Mouse (Mus musculus) forebrain, embryonic 14.5 days (tissue): ENCODE measurements at regions not wholly inside any gene's neighbourhood (a gene's known extent, or its start where the extent isn't known, plus 50 kb on each side); places are given as distances from the start of the nearest gene placed in this dataset.

Experiments used
- ATAC-seq: fragments of 200-750 bp; cut with Nextera tagmentation; 2 replicates; pipeline ENCODE4 v1.8.0; 2017; ENCODE audit warnings: mild to moderate bottlenecking, moderate library complexity
- DNase-seq: peaks from one replicate; pipeline ENCODE4 v3.0.0-alpha.2; 2015; ENCODE audit warnings: low spot score
- H3K27ac ChIP-seq: fragments of 300-500 bp; sonication (generic); 2 replicates; pipeline ENCODE4 v1.5.1; 2014; ENCODE audit warnings: low read depth, mild to moderate bottlenecking, control low read depth, low read length, moderate library complexity
- H3K27me3 ChIP-seq: fragments of 300-500 bp; sonication (generic); replicated peaks from 2 replicates; pipeline ENCODE4 v1.6.1; 2014; ENCODE audit warnings: low read length, control low read depth, mixed read lengths; ENCODE audit not compliant: control insufficient read depth, insufficient read depth
- H3K36me3 ChIP-seq: fragments of 300-500 bp; sonication (generic); 2 replicates; pipeline ENCODE4 v1.6.1; 2014; ENCODE audit warnings: low read length, control low read depth; ENCODE audit not compliant: control insufficient read depth, insufficient read depth
- H3K4me1 ChIP-seq: fragments of 300-500 bp; sonication (generic); 2 replicates; pipeline ENCODE4 v1.6.1; 2014; ENCODE audit warnings: antibody characterized with exemption, low read length, control low read depth; ENCODE audit not compliant: control insufficient read depth, insufficient read depth
- H3K4me2 ChIP-seq: fragments of 300-500 bp; sonication (generic); 2 replicates; pipeline ENCODE4 v1.6.1; 2014; ENCODE audit warnings: mild to moderate bottlenecking, control low read depth, low read length
- H3K4me3 ChIP-seq: fragments of 300-500 bp; sonication (generic); 2 replicates; pipeline ENCODE4 v1.5.1; 2014; ENCODE audit warnings: low read depth, low read length, control low read depth
- H3K9ac ChIP-seq: fragments of 300-500 bp; sonication (generic); 2 replicates; pipeline ENCODE4 v1.6.1; 2014; ENCODE audit warnings: mild to moderate bottlenecking, low read length, control low read depth, moderate library complexity
- H3K9me3 ChIP-seq: fragments of 300-500 bp; sonication (generic); replicated peaks from 2 replicates; pipeline ENCODE4 v1.6.1; 2016; ENCODE audit warnings: low read length, control low read depth, mixed read lengths; ENCODE audit not compliant: control insufficient read depth
- WGBS: fragments of 180-500 bp; shearing (Covaris S2); extraction: QIAGEN DNeasy Blood & Tissue Kit; methylation state at CpG from one replicate; pipeline ENCODE4 v1.1.7; 2014; 5-methylcytosine and 5-hydroxymethylcytosine counted together

GRCm38 (mm10) chr19:60300891-60301290, 74.4 kb upstream of the Fam204a start:
- DNase-seq, result no peak

GRCm38 (mm10) chr19:60290244-60290643, 63.7 kb upstream of the Fam204a start:
- Histone ChIP-seq H3K36me3 (no peaks in the 10 kb centered on the region), H3K9me3 (no peaks in the 10 kb centered on the region), H3K27ac (no peak overlapping the region), H3K9ac (no peak overlapping the region), H3K27me3 (no peaks in the 10 kb centered on the region), H3K4me1 (no peaks in the 10 kb centered on the region), H3K4me2 (no peak overlapping the region), H3K4me3 (no peak overlapping the region)
- DNase-seq (no peak), ATAC-seq (no peak)
- WGBS, result 97% methylated on average over 4 of the region's 4 CpGs

More at GRCm38 (mm10) chr19:60300891-60301290, 74.4 kb upstream of the Fam204a start:
- Histone ChIP-seq H3K9ac (no peak overlapping the region), H3K4me3 (no peak overlapping the region), H3K36me3 (no peaks in the 10 kb centered on the region), H3K27me3 (0 out of 2 replicates have a peak, but pooled peaks cover 2% of the 10 kb centered on the region), H3K27ac (no peak overlapping the region), H3K4me2 (no peak overlapping the region), H3K9me3 (no peaks in the 10 kb centered on the region), H3K4me1 (no peaks in the 10 kb centered on the region)
- WGBS, result 69% methylated on average over 2 of the region's 2 CpGs
- ATAC-seq, result no peak

GRCm38 (mm10) chr19:60286810-60287396, 60.4 kb upstream of the Fam204a start:
- ATAC-seq (no peak), DNase-seq (peak; percentile 59)
- H3K4me1 ChIP-seq, result no peaks in the 10 kb centered on the region
- H3K27ac ChIP-seq, result no peak overlapping the region
- no peaks in the 10 kb centered on the region for H3K9me3 ChIP-seq
- H3K4me2 ChIP-seq, result no peak overlapping the region
- no peaks in the 10 kb centered on the region for H3K27me3 ChIP-seq
- no peaks in the 10 kb centered on the region for H3K36me3 ChIP-seq
- no peak overlapping the region for H3K4me3 ChIP-seq
- WGBS, result 45% methylated on average over 6 of the region's 6 CpGs
- H3K9ac ChIP-seq, result no peak overlapping the region

GRCm38 (mm10) chr19:60284901-60285300, 58.4 kb upstream of the Fam204a start:
- Histone ChIP-seq H3K4me2 (no peak overlapping the region), H3K27ac (no peak overlapping the region), H3K9ac (no peak overlapping the region), H3K4me3 (no peak overlapping the region), H3K4me1 (no peaks in the 10 kb centered on the region), H3K9me3 (no peaks in the 10 kb centered on the region), H3K27me3 (no peaks in the 10 kb centered on the region), H3K36me3 (no peaks in the 10 kb centered on the region)
- no peak for DNase-seq
- no peak for ATAC-seq
- 82% methylated on average over 4 of the region's 4 CpGs for WGBS
